Mouse (Mus musculus) ES-E14 (cell line): ENCODE measurements at regions not wholly inside any gene's neighbourhood (a gene's known extent, or its start where the extent isn't known, plus 50 kb on each side); places are given as distances from the start of the nearest gene placed in this dataset.

Experiments used
- DNase-seq: peaks from one replicate; pipeline ENCODE4 v3.0.0-alpha.2; 2013; ENCODE audit warnings: low read depth, low spot score
- H3K27ac ChIP-seq: 2 replicates; pipeline ENCODE4 v1.5.1; 2012; ENCODE audit warnings: low read depth, mild to moderate bottlenecking, low read length, moderate library complexity, mixed read lengths; ENCODE audit not compliant: poor library complexity, insufficient read depth, severe bottlenecking
- H3K36me3 ChIP-seq: 2 replicates; pipeline ENCODE4 v1.6.1; 2012; ENCODE audit warnings: mild to moderate bottlenecking, low read length, moderate library complexity, mixed read lengths; ENCODE audit not compliant: control insufficient read depth, poor library complexity, insufficient read depth, severe bottlenecking
- H3K4me1 ChIP-seq, 2 experiments: fragments of 150-350 bp in 1 of 2; sonication (generic) in 1 of 2; 2 replicates each; pipeline ENCODE4 v1.6.1; 2012; ENCODE audit warnings: low read length in 2 of 2, mild to moderate bottlenecking in 1 of 2, mixed read lengths in 1 of 2; ENCODE audit not compliant: control insufficient read depth in 2 of 2, insufficient read depth in 2 of 2, poor library complexity in 1 of 2
- H3K4me3 ChIP-seq, 2 experiments: fragments of 150-350 bp in 1 of 2; sonication (generic) in 1 of 2; 2 replicates each; pipeline ENCODE4 v1.5.1; 2012; ENCODE audit warnings: low read length in 2 of 2, low read depth in 1 of 2, mild to moderate bottlenecking in 1 of 2, mixed read lengths in 1 of 2; ENCODE audit not compliant: insufficient read depth in 1 of 2, poor library complexity in 1 of 2, severe bottlenecking in 1 of 2
- H3K9ac ChIP-seq: 2 replicates; pipeline ENCODE4 v1.6.1; 2012; ENCODE audit warnings: low read depth, mild to moderate bottlenecking, low read length, mixed read lengths; ENCODE audit not compliant: poor library complexity, insufficient read depth, severe bottlenecking
- H3K9me3 ChIP-seq: fragments of 150-350 bp; sonication (generic); 2 replicates; pipeline ENCODE4 v1.6.1; 2012; ENCODE audit warnings: low read depth, mild to moderate bottlenecking, low read length; ENCODE audit not compliant: control insufficient read depth, insufficient read depth
- CHD2 ChIP-seq: IDR thresholded peaks from 2 replicates; pipeline ENCODE4 v1.6.1; 2014; ENCODE audit warnings: mild to moderate bottlenecking, low read depth, low read length, inconsistent platforms
- HCFC1 ChIP-seq: IDR thresholded peaks from 2 replicates; pipeline ENCODE4 v1.6.1; 2012; ENCODE audit warnings: low read length, inconsistent platforms, borderline replicate concordance; ENCODE audit not compliant: insufficient read depth
- MAFK ChIP-seq: IDR thresholded peaks from 2 replicates; pipeline ENCODE4 v1.6.1; 2014; ENCODE audit warnings: mild to moderate bottlenecking, low read depth, low read length, inconsistent platforms; ENCODE audit not compliant: insufficient read depth
- ZC3H11A ChIP-seq: IDR thresholded peaks from 2 replicates; pipeline ENCODE4 v1.6.1; 2012; ENCODE audit warnings: low read depth, mild to moderate bottlenecking, inconsistent platforms, low read length, borderline replicate concordance
- ZNF384 ChIP-seq: IDR thresholded peaks from 2 replicates; pipeline ENCODE4 v1.6.1; 2012; ENCODE audit warnings: low read depth, low read length, inconsistent platforms
- in situ Hi-C, 2 experiments: fragments of 600-800 bp; cut with MboI; formaldehyde crosslinking; loops; one replicate each; pipeline ENCODE4 v1.15.1; 2025; ENCODE audit warnings: low sequenced_read_pairs in 2 of 2, inconsistent platforms in 1 of 2; ENCODE audit not compliant: unreplicated experiment in 2 of 2

DNA sequence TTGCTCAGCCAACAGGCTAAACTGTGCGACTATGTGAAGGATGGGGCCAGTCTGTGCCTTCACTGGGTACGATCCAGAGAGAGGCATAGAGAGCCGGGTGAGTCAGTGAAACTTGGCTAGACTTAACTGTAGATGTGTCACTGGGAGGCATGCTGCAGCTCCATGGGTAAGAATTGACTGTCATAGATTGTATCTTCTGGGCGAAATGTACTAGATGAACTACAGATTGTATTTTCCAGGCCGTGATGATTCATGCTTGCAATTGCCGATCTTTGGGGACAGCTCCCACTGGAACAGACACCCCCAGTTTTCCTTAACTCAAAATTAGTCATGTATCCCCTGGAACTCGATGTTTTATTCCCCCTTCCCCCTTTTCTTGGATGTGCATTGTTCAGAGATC is 84.5 kb upstream of the Arrdc4 start:
- TF ChIP-seq ZC3H11A = no peak
- no peak for TF ChIP-seq ZNF384
- no peak for TF ChIP-seq MAFK
- TF ChIP-seq CHD2 = no peak
- TF ChIP-seq HCFC1 = no peak
- in situ Hi-C loops = loop anchor here in 1 of 2 experiments (25.0 kb wide), 1 partner anchor 246 kb away; no protein-coding TSS in a partner anchor
- DNase-seq = no peak

DNA sequence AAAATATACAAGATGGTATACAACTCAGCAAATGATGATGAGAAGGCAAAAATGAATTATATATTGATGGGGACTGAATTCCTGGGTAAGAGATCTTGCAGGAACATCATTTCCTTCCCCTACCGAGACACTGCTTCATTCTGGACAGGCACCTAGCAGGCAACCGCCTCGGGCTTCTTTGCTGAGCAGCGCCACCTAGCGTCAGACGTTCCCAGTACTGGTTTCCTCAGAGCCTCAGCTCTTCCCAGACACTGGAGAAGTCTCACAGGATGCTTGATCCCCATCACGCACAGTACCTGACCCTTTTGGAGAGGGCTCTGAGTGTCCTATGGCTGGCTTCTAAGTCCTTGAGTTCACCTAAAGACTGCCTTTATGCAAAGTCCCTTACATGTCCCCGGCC is 80.8 kb upstream of the Arrdc4 start:
- no peak overlapping the region for H3K27ac ChIP-seq
- no peaks in the 10 kb centered on the region for H3K36me3 ChIP-seq
- H3K4me3 ChIP-seq = no peak overlapping the region
- TF ChIP-seq ZC3H11A = peak; percentile 31; the same call in 1 of the 2 replicates
- no peak for TF ChIP-seq MAFK
- no peak for TF ChIP-seq ZNF384
- no peak overlapping the region for H3K9ac ChIP-seq
- in situ Hi-C loops = loop anchor here (10.0 to 25.0 kb wide), 2 partner anchors 243 to 245 kb away; no protein-coding TSS in a partner anchor
- no peaks in the 10 kb centered on the region for H3K4me1 ChIP-seq
- DNase-seq = peak; percentile 60
- no peaks in the 10 kb centered on the region for H3K9me3 ChIP-seq

More for the DNA sequence above, 84.5 kb upstream of the Arrdc4 start:
- H3K4me3 ChIP-seq = no peak overlapping the region
- H3K36me3 ChIP-seq = no peaks in the 10 kb centered on the region
- H3K9ac ChIP-seq = no peak overlapping the region
- H3K4me1 ChIP-seq = no peaks in the 10 kb centered on the region
- H3K9me3 ChIP-seq = no peaks in the 10 kb centered on the region
- no peak overlapping the region for H3K27ac ChIP-seq

DNA sequence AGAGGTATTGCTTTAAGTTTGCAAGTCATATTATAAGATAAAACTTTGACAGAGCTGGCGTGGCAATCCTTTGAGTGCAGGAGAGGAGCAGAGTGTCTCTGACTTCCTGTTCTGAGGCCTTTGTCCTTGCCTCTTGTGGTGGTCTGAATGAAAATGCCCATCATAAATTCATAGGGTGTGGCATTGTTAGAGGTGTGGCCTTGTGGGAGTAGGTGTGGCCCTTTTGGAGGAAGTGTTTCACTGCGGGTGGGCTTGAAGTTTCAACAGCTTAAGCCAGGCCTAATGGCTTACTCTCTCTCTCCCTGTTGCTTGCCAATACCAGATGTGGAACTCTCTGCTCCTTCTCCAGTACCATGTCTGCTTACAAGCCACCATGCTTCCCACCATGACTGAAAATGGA is 75.4 kb upstream of the Arrdc4 start:
- Histone ChIP-seq H3K36me3 (no peaks in the 10 kb centered on the region), H3K4me3 (no peak overlapping the region), H3K9me3 (no peaks in the 10 kb centered on the region), H3K27ac (no peak overlapping the region), H3K9ac (no peak overlapping the region), H3K4me1 (no peaks in the 10 kb centered on the region)
- TF ChIP-seq MAFK (no peak), ZNF384 (no peak), CHD2 (no peak), ZC3H11A (no peak), HCFC1 (no peak)
- DNase-seq = no peak
- in situ Hi-C loops = loop anchor here in 1 of 2 experiments (10.0 kb wide), 1 partner anchor 240 kb away; no protein-coding TSS in a partner anchor

DNA sequence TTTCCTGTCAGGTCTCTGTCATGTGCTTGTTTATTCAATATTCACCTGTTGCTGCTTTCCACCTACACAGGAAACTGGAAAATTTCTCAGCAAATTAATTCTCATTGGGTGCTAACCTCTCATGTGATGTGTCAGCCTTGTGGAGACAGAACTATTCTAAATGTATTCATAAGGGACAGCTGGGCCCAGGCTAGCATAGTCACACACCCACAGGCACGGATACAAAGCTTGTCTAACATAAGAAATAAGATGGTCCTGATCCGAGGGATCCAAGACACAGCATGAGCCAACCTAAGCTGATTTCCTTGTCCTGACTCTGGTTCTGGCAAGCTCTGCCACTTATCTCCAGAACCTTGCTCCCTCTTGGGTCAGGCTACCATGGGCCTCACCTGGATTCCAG is 74.6 kb upstream of the Arrdc4 start:
- Histone ChIP-seq H3K4me1 (no peaks in the 10 kb centered on the region), H3K9me3 (no peaks in the 10 kb centered on the region), H3K4me3 (no peak overlapping the region), H3K9ac (no peak overlapping the region), H3K27ac (no peak overlapping the region), H3K36me3 (no peaks in the 10 kb centered on the region)
- DNase-seq = no peak
- in situ Hi-C loops = loop anchor here in 1 of 2 experiments (10.0 kb wide), 1 partner anchor 239 kb away; no protein-coding TSS in a partner anchor
- TF ChIP-seq CHD2 (no peak), HCFC1 (no peak), ZNF384 (no peak), ZC3H11A (no peak), MAFK (no peak)

DNA sequence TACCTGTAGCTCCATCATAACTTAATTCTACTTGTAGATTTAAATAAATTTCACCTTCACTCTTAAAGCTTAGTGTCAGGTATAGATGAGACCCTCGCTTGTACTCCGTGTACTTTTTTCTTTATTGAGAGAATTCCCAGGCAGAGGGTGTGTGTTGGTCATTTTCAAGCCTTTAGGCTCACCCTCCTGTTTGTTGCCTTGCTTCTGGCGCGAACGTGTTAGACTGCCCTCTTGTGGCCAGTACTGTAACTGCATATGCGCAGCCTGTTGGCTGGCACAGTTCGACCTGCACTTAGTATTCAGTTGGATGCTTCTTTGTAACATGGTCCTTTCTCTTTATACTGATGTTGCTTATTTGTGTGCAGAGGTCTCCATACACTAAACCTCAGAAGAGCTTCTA is 74.1 kb upstream of the Arrdc4 start:
- Histone ChIP-seq H3K27ac (no peak overlapping the region), H3K9me3 (no peaks in the 10 kb centered on the region), H3K36me3 (no peaks in the 10 kb centered on the region), H3K4me1 (no peaks in the 10 kb centered on the region), H3K9ac (no peak overlapping the region), H3K4me3 (no peak overlapping the region)
- peak; percentile 51 for DNase-seq
- in situ Hi-C loops = loop anchor here in 1 of 2 experiments (10.0 kb wide), 1 partner anchor 238 kb away; no protein-coding TSS in a partner anchor
- peak; percentile 71; the same call in 1 of the 2 replicates for TF ChIP-seq ZC3H11A
- no peak for TF ChIP-seq MAFK
